25 mouse cellular contexts compared by ENCODE assay signal in the genomic region with DNA sequence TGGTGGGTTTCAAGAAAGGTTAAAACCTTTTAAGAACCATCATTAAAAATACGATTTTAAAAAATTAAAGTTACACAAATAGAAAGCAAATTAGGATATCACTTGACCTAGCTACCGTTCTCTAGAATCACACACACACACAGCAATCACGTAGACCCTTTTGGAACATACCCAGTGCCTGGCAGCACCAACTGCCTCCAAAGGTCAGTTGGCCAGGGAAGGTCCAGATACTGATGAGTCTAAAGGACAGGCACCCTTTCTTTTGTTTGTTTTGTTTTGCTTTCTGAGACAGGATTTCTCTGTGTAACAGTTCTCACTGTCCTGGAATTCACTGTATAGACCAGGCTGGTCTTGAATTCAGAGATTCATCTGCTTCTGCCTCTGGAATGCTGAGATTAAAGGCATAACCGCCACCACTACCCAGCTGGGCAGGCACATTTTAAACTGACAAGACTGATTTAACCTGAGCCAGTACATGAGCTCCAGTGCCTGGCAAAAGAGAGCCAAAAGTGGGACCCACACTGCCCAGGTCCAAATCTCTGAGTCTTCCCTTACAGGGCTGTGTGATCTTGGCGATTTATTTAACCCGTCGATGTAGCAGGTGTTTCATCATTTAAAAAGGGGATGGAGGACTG.
DNase-seq lines count a peak whose midpoint lies in the region; ATAC-seq lines count a peak whose summit lies in the region.
"Had no signal": no experiment of that assay in that cellular context is flagged by ENCODE, and none has a peak within 500 bp of the region (broad histone marks: within the 10 kb centered on the region; RNA-seq: fewer than 3 reads in every experiment).

No protein-coding gene starts in this region.

- H3K36me3 ChIP-seq in embryonic facial prominence, embryonic 11.5 days (replicated peaks; ENCODE audit: control insufficient read depth, insufficient read depth, low read depth, low read length) = no peaks in the 10 kb centered on the region
- H3K36me3 ChIP-seq in embryonic facial prominence, embryonic 10.5 days (replicated peaks) = no peaks in the 10 kb centered on the region
- H3K36me3 ChIP-seq in kidney, embryonic 16.5 days (ENCODE audit: insufficient read depth, low read length) = no peaks in the 10 kb centered on the region
- H3K36me3 ChIP-seq: embryonic facial prominence, embryonic 15.5 days; forebrain, embryonic 10.5 days; G1E; heart, embryonic 15.5 days; hindbrain, embryonic 10.5 days had no signal

- no peak for ATAC-seq in embryonic facial prominence, embryonic 11.5 days (replicated peaks; ENCODE audit: insufficient number of reproducible peaks, low FRiP score, low TSS enrichment, low read depth)
- no peak for ATAC-seq in kidney, embryonic 16.5 days (ENCODE audit: low FRiP score, low TSS enrichment)
- ATAC-seq: CD4-positive, CD25-positive, alpha-beta regulatory T cell, adult 4 months; forebrain, embryonic 14.5 days had no signal

- H3K9ac ChIP-seq in embryonic facial prominence, embryonic 11.5 days (replicated peaks; ENCODE audit: low read length) = no peak overlapping the region
- no peak overlapping the region for H3K9ac ChIP-seq in kidney, embryonic 16.5 days (replicated peaks; ENCODE audit: low read length)
- H3K9ac ChIP-seq: embryonic facial prominence, embryonic 15.5 days; heart, embryonic 15.5 days; hindbrain, embryonic 14.5 days had no signal

- H3K4me2 ChIP-seq in embryonic facial prominence, embryonic 11.5 days (ENCODE audit: low read depth, low read length) = no peak overlapping the region
- no peak overlapping the region for H3K4me2 ChIP-seq in kidney, embryonic 16.5 days (replicated peaks; ENCODE audit: low read depth, low read length)
- H3K4me2 ChIP-seq: embryonic facial prominence, embryonic 15.5 days; heart, embryonic 11.5 days; heart, embryonic 15.5 days; hindbrain, embryonic 14.5 days had no signal

- no peaks in the 10 kb centered on the region for H3K9me3 ChIP-seq in embryonic facial prominence, embryonic 11.5 days (replicated peaks; ENCODE audit: control insufficient read depth, low read length)
- peaks cover 17% of the 10 kb centered on the region; the same call in 1 of the 2 replicates for H3K9me3 ChIP-seq in embryonic facial prominence, embryonic 10.5 days
- H3K9me3 ChIP-seq in kidney, embryonic 16.5 days (ENCODE audit: low read length) = no peaks in the 10 kb centered on the region
- H3K9me3 ChIP-seq: embryonic facial prominence, embryonic 15.5 days; heart, embryonic 15.5 days had no signal

- H3K27ac ChIP-seq in embryonic facial prominence, embryonic 11.5 days (replicated peaks; ENCODE audit: low read depth, low read length) = no peak overlapping the region
- H3K27ac ChIP-seq in embryonic facial prominence, embryonic 10.5 days (replicated peaks) = no peak overlapping the region
- no peak overlapping the region for H3K27ac ChIP-seq in kidney, embryonic 16.5 days (ENCODE audit: low read length)
- H3K27ac ChIP-seq: embryonic facial prominence, embryonic 15.5 days; forebrain, embryonic 10.5 days; gastrocnemius, adult 2 months; heart, embryonic 15.5 days; hindbrain, embryonic 10.5 days; hindbrain, embryonic 14.5 days had no signal

- WGBS in embryonic facial prominence, embryonic 11.5 days = 77% methylated on average over 7 of the region's 7 CpGs
- 76% methylated on average over 7 of the region's 7 CpGs for WGBS in embryonic facial prominence, embryonic 10.5 days
- 87% methylated on average over 7 of the region's 7 CpGs for WGBS in kidney, embryonic 16.5 days

- no peak overlapping the region for H3K4me3 ChIP-seq in embryonic facial prominence, embryonic 11.5 days (ENCODE audit: low read depth, low read length)
- no peak overlapping the region for H3K4me3 ChIP-seq in embryonic facial prominence, embryonic 10.5 days
- no peak overlapping the region for H3K4me3 ChIP-seq in kidney, embryonic 16.5 days (ENCODE audit: low read length)
- H3K4me3 ChIP-seq: embryonic facial prominence, embryonic 15.5 days; erythroblast, embryonic 14.5 days; forebrain, embryonic 10.5 days; gastrocnemius, adult 2 months; heart, embryonic 15.5 days; hindbrain, embryonic 10.5 days had no signal

- peak; percentile 25 for DNase-seq in embryonic facial prominence, embryonic 11.5 days (ENCODE audit: low spot score)
- DNase-seq in embryonic facial prominence, embryonic 10.5 days (ENCODE audit: low spot score) = no peak
- peak; percentile 21 for DNase-seq in kidney, adult 18-20 months
- no peak for DNase-seq in kidney, postnatal 14 days
- DNase-seq in kidney, postnatal 36 days = peak; percentile 25 to 49
- DNase-seq in Muller cell, postnatal 12 days (ENCODE audit: inconsistent ontology term) = peak; percentile 52
- DNase-seq: adrenal gland, postnatal 10 days; B cell, adult 2 months; cerebellum, adult 11-12 months; cerebellum, adult 9-11 months; cerebellum, postnatal 36 days; gastrocnemius, adult 2 months; gastrocnemius, postnatal 25 days; heart, postnatal 14 days had no signal

- H3K4me1 ChIP-seq in embryonic facial prominence, embryonic 11.5 days (ENCODE audit: control insufficient read depth, insufficient read depth, low read length) = no peaks in the 10 kb centered on the region
- H3K4me1 ChIP-seq in embryonic facial prominence, embryonic 10.5 days = peaks cover 10% of the 10 kb centered on the region
- peaks cover 2% of the 10 kb centered on the region; the same call in 1 of the 2 replicates for H3K4me1 ChIP-seq in kidney, embryonic 16.5 days (ENCODE audit: insufficient read depth, low read length)
- H3K4me1 ChIP-seq: heart, embryonic 15.5 days had no signal

- H3K27me3 ChIP-seq in embryonic facial prominence, embryonic 11.5 days (ENCODE audit: control insufficient read depth, insufficient read depth, low read length) = no peaks in the 10 kb centered on the region
- H3K27me3 ChIP-seq in embryonic facial prominence, embryonic 10.5 days (replicated peaks; ENCODE audit: low read depth, poor library complexity, severe bottlenecking) = peaks cover 11% of the 10 kb centered on the region; the same call in 1 of the 2 replicates
- no peaks in the 10 kb centered on the region for H3K27me3 ChIP-seq in kidney, embryonic 16.5 days (ENCODE audit: insufficient read depth, low read length)
- H3K27me3 ChIP-seq: embryonic facial prominence, embryonic 15.5 days; heart, embryonic 15.5 days had no signal

Comparison
In these comparisons a context has a peak if more than half of its experiments do, and no peak if none do; other contexts are left out.
1. DNase-seq: peak in embryonic facial prominence, embryonic 11.5 days (single experiment), kidney, adult 18-20 months (single experiment), kidney, postnatal 36 days (2 of 2) and Muller cell, postnatal 12 days (single experiment); none in embryonic facial prominence, embryonic 10.5 days (single experiment) and kidney, postnatal 14 days (single experiment).